Mouse (Mus musculus) bone marrow macrophage, adult 2 months (primary cell): Measurements from ENCODE around the gene Il11. TPM values are rescaled to one million over a fixed set of nuclear protein-coding genes. Genes with fewer than 3 reads are reported as not detected.
"Not testable (repeated sequence)": the region's sequence is repeated elsewhere in the genome, so short reads cannot be mapped to it uniquely, and the experiment has no call there.

ENCODE experiments used
- H3K27ac ChIP-seq: 2 replicates; pipeline ENCODE4 v1.5.1; 2012; ENCODE audit warnings: low read depth, low read length; ENCODE audit not compliant: insufficient read depth
- H3K4me1 ChIP-seq: 2 replicates; pipeline ENCODE4 v1.6.1; 2012; ENCODE audit warnings: low read length; ENCODE audit not compliant: control insufficient read depth, insufficient read depth
- H3K4me3 ChIP-seq: 2 replicates; pipeline ENCODE4 v1.5.1; 2012; ENCODE audit warnings: mild to moderate bottlenecking, low read length, moderate library complexity; ENCODE audit not compliant: insufficient read depth
- CTCF ChIP-seq: IDR thresholded peaks from 2 replicates; pipeline ENCODE4 v1.5.1; 2012; ENCODE audit warnings: low read depth, mild to moderate bottlenecking, low read length, moderate library complexity
- POLR2A ChIP-seq: IDR thresholded peaks from 2 replicates; pipeline ENCODE4 v1.6.1; 2012; ENCODE audit warnings: mild to moderate bottlenecking, low read depth, low read length, borderline replicate concordance
- polyA plus RNA-seq: library from polyadenylated mRNA; stranded (reverse); fragments of >200 nt; gene quantifications from 2 replicates; pipeline ENCODE4 v1.2.4, GENCODE M21; 2012; ENCODE audit not compliant: missing spikeins, insufficient read depth, insufficient read length

Gene Il11
- polyA plus RNA-seq, 1 experiment: not detected

DNA sequence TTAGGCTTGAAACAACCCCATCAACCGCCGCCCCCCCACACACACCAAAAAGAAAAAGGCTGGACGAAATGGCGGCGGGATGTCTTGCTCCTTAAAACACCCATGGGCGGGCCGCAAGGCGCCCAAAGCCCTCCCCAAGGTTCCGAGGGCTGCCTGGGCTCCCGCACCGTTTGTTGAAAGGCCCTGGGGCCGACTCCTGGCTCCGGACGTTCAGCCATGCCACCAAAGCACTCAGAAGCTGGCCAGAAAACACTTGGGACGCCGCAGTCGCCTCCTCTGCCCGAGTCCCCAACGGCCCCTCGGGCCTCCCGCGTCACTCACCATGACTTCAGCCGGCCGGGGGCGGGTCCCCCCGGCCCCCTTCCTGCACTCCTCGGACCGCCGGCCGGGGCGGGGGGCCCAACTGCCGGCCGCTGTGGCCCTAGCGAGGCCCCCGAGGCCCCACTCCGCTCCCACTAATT lies 29.2 kb upstream of the Il11 start:
- H3K4me1 ChIP-seq: peaks cover 11% of the 10 kb centered on the region
- peak overlapping the region; percentile 58 for H3K27ac ChIP-seq
- peak overlapping the region; percentile 88 for H3K4me3 ChIP-seq
- TF ChIP-seq CTCF: no peak
- no peak for TF ChIP-seq POLR2A

DNA sequence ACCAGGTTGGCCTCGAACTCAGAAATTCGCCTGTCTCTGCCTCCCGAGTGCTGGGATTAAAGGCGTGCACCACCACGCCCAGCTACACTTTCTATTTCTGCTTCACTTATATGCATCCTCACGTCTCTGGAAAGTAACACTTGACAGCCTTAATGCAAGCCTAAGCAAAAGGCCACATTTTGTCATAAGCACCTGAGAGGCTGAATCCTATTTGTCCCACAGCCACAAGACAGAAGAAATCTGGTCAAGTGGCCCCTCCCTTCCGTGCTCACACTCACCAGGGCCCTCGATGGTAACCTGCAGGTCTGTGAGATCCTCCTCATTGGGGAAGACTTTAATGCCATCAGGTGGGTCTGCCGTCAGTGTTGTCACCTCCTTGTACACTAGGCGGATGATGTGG lies 28.5 kb upstream of the Il11 start:
- not testable (repeated sequence) for H3K27ac ChIP-seq, H3K4me1 ChIP-seq
- H3K4me3 ChIP-seq: peak overlapping the region; percentile 88

DNA sequence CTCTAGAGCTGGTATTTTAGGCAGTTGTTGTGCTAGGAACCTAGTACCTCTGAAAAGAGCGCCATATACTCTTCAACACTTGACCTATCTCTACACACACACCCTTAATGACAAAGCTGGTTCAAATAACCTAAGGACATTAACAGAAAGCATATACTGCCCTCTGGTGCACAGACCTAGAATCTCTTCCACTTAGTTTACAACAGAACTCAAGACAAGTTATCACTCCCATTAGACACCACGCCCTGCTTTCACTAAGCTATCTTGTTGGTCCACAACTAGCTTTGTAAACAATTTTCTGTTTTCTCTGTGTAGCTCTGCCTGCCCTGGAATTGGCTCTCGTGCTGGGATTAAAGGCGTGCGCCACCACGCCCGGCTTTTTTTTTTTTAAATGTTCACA lies 24.1 kb upstream of the Il11 start:
- H3K4me3 ChIP-seq: no peak overlapping the region
- H3K4me1 ChIP-seq: peaks cover 8% of the 10 kb centered on the region
- H3K27ac ChIP-seq: no peak overlapping the region
- TF ChIP-seq CTCF (no peak), POLR2A (no peak)

- TF ChIP-seq POLR2A: no peak
- TF ChIP-seq CTCF: no peak
- H3K4me1 ChIP-seq: no peaks in the 10 kb centered on the region
- H3K27ac ChIP-seq: no peak overlapping the region
- H3K4me3 ChIP-seq: no peak overlapping the region
Observed at GRCm38 (mm10) chr7:4802247-4802646, 19.6 kb upstream of the Il11 start.

DNA sequence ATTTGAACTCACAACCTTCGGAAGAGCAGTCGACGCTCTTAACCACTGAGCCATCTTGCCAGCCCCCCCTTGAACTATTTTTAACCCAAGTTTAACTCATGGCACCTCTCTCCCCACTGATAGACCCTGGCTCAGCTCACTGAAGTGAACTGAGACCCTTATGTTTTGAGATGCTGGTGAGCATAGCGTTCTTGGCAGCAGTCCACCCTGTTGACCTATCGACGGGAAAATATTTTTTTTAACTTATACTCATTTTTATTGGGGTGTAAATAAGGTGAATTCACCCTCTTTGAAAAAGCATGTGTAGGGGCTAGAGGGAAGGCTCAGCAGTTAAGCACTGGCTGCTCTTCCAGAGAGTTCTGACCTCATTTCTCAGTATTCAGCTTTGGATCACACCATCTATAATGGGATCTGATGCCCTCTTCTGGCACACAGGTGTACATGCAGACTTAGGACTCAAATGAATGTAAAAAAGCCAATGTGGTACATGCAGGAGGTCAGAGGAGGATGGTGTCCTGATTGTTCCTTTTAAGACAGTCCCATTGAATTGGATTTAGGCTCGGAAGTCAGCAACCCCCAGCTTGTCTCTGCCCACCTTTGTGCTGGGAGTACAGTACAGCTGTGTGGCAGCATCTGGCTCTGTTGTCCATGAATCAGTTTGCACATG lies 13.2 kb upstream of the Il11 start:
- no peak overlapping the region for H3K27ac ChIP-seq

DNA sequence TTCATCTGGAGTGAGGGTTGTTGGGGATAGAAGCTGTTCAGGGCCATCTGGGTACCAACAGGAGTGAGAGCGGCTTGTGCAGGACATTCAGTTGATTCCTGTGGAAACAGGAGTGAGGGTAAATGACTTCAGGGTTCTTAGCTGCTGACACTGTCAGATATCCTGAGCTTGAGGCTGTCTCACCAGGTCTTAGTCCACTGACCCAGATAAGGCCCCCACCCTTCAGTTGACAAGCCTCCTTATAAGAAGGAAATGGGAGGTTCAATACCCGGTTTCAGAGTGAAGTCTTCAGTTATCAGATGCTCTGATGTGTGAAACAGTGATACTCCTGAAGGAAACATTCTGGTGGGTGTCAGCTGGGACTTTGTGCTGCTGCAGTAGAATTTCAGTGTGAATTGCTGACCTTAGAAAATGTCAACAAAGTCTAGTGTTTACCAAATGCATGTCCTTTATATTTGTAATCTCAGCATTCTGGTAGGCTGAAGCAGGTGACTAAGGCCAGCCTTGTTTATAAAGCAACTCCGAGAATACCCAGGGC lies 12.0 kb upstream of the Il11 start:
- no peak for TF ChIP-seq POLR2A
- TF ChIP-seq CTCF: no peak
- Histone ChIP-seq H3K4me3 (peak overlapping the region; percentile 96; the same call in 1 of the 2 replicates), H3K27ac (no peak overlapping the region; the same call in 1 of the 2 replicates), H3K4me1 (peaks cover 4% of the 10 kb centered on the region; the same call in 1 of the 2 replicates)

More for the DNA sequence above, 13.2 kb upstream of the Il11 start:
- Histone ChIP-seq H3K4me3 (no peak overlapping the region), H3K4me1 (peaks cover 4% of the 10 kb centered on the region; the same call in 1 of the 2 replicates)
- TF ChIP-seq CTCF: no peak
- no peak for TF ChIP-seq POLR2A

DNA sequence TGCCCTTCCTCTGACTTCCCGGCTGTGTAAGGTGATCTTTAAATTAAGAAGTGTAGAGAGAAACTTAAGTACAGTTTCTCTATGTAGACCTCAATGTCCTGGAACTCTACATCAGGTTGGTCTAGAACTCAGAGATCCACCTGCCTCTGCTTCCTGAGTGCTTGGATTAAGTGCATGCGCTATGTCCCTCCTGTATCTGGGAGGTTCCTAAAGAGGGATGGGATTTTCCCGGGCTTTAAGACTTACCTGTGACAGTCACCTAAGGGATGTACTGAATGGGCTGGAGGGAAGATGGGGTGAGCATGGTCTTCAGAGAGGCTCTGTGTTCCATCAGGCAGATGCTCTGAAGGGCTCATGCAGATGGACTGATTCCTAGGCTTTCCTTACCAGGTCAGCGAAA lies 11.0 kb upstream of the Il11 start:
- Histone ChIP-seq H3K4me3 (peak overlapping the region; percentile 96), H3K4me1 (peaks cover 4% of the 10 kb centered on the region; the same call in 1 of the 2 replicates), H3K27ac (peak overlapping the region; percentile 88)
- TF ChIP-seq CTCF: no peak
- no peak for TF ChIP-seq POLR2A

DNA sequence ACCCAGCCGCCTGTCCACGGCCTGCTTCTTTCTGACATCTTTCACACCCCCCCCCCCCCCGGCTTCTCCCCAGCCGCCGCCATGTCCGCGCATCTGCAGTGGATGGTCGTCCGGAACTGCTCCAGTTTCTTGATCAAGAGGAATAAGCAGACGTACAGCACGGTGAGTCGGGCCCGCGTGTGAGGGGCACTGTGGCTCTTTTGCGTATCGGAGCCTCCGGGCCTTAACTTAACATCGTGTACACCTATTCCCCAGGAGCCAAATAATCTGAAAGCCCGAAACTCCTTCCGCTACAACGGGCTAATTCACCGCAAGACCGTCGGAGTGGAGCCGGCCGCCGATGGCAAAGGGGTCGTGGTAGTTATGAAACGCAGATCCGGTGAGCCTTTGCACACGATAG lies 10.6 kb upstream of the Il11 start:
- not testable (repeated sequence) for H3K4me1 ChIP-seq
- H3K27ac ChIP-seq: peak overlapping the region; percentile 88
- peak overlapping the region; percentile 96 for H3K4me3 ChIP-seq

- Histone ChIP-seq H3K4me1 (peaks cover 7% of the 10 kb centered on the region), H3K27ac (peak within 1 kb of the TSS; percentile 88)
Observed at GRCm38 (mm10) chr7:4792278-4793212, 9.9 kb upstream of the Il11 start, which contains the start of gene Rpl28. Rpl28 (plus strand) TSS chr7:4792874.

More at GRCm38 (mm10) chr7:4792278-4793212, 9.9 kb upstream of the Il11 start, which contains the start of gene Rpl28:
- peak within 1 kb of the TSS; percentile 96 for H3K4me3 ChIP-seq
- TF ChIP-seq POLR2A: 0 out of 2 replicates have a peak, but pooled peaks have one; percentile 14
- no peak for TF ChIP-seq CTCF
